Mouse (Mus musculus): ENCODE results near the gene Skida1. TPM values are rescaled to one million over a fixed set of nuclear protein-coding genes. Genes with fewer than 3 reads are reported as not detected.

Gene Skida1
- polyA plus RNA-seq (2012) = 0.92 and 1.1 TPM in 2 replicates

DNA sequence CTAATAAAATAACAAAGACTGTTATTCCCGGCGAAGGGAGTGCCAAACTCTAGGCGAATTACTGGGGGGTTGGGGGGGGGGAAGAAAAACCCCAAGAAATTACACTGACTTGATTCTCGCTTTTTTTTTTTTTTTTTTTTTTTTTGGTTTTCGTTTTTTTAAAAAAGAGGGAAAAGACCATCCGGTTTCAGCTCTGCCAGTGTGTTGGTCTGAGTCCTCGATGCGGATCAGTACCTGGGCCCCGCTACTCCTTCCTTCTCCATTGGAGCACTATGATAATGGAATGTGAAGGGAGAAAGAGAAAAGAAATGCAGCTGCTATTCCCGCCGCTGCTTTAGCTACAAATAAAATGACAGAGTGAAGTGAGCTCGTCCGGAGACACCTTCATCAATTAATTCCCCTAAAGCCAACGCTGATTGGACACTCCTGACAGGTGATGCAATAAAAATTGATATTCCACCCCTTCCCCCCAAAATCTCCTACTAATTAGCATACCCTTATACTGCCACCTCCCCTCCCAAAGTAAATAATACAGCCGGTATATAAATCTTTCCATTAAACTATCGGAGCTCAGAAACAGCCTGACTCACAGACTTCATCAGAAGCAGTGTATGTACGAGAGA, at the start of gene Skida1:
Gene Skida1 (minus strand): TSS at position 599 of the 623 bp plus-strand sequence.
- no peak for TF ChIP-seq GATA1 (IDR thresholded peaks at IDR 0.05; ENCODE audit: low read length)

DNA sequence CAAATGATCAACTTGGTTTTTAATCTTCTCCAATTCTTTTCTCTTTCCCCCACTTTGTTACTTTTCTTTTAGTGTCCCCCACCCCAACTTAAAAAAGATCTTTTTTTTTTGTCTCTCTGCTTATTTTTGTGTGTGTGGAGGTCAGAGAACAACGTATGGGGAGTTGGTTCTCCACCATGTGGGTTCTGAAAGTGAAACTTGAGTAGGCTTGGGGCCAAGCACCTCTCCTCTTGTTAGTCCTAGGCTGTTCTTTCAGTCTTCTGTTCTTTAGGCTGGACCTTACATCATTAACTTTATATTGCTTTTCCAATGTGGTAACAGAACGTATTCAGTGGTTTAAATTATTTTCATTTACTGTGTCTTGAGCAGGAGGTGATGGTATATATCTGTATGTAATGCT, 47.0 kb upstream of the Skida1 start:
- TF ChIP-seq GATA1 (IDR thresholded peaks at IDR 0.05; ENCODE audit: low read length) = no peak

DNA sequence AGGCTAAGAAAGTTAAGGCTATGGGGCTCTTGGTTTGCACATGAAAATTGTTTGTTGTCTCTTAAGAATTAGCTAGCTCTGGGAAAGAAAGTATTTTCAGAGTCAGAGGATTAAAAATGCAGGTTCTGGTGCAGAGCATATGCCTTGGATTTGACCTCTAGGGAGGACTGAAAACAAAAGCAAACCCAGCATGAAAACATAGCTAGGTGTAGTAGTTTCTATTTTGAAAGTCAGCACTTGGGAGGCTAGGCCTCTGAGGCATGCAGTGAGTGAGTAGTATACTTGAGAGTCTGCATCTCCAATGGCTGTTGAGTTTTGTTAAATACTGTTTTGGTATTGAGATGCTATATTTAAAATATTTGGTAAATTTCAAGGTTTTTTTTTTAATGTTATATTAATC, 45.5 kb upstream of the Skida1 start:
- no peak for TF ChIP-seq GATA1 (IDR thresholded peaks at IDR 0.05; ENCODE audit: low read length)

DNA sequence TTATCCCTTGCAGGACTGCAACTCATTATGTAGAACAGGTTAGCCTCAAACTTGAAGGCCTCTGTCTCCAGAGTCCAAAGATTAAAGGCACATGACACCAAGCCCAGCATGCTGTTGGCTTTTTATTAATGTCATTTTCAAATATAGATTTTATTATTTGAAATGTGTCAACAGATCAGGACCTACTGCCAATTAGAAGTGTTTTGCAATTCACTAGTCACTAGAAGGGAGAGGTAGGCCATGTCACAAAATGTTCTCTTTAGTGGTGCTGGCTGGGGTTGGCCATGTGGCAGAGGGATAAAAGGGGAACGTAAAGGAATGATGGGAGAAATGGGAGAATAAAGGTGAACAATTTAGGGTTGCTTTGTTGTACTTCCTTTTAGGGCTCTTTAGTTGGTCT, 45.0 kb upstream of the Skida1 start:
- TF ChIP-seq GATA1 (IDR thresholded peaks at IDR 0.05; ENCODE audit: low read length) = no peak

- TF ChIP-seq GATA1 (IDR thresholded peaks at IDR 0.05; ENCODE audit: low read length) = no peak
Observed at GRCm38 (mm10) chr2:18080182-18080860, 31.5 kb upstream of the Skida1 start.

GRCm38 (mm10) chr2:18071947-18072346, 23.1 kb upstream of the Skida1 start:
- TF ChIP-seq GATA1 (IDR thresholded peaks at IDR 0.05; ENCODE audit: low read length) = no peak

DNA sequence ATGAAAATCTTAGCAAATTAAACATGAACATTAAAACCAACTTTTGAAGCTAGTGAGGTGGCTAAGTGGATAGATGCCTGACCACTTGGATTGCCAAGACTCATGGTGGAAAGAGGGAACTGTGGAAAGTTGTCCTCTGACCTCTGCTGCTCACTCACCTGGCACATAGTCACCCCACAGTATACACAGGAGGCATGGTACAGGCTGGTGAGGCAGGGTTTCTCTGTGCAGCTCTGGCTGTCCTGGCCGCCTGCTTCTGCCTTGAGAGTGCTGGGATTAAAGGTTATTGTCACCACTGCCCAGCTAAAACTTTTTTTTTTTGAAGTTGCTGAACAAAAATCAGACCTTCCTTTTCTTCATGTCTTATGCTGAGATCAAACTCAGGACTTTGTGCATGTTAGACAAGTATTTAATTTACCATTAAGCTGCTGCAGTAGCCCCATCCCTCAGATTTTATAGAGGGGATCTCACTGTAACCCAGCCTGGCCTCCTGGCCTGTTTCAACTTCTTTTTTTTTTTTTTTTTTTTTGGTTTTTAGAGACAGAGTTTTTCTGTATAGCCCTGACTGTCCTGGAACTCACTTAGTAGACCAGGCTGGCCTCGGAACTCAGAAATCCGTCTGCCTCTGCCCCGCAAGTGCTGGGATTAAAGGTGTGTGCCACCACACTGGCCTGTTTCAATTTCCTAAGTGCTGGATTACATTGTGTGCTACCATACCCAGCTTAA, 19.4 kb upstream of the Skida1 start:
- no peak for TF ChIP-seq GATA1 (IDR thresholded peaks at IDR 0.05; ENCODE audit: low read length)

DNA sequence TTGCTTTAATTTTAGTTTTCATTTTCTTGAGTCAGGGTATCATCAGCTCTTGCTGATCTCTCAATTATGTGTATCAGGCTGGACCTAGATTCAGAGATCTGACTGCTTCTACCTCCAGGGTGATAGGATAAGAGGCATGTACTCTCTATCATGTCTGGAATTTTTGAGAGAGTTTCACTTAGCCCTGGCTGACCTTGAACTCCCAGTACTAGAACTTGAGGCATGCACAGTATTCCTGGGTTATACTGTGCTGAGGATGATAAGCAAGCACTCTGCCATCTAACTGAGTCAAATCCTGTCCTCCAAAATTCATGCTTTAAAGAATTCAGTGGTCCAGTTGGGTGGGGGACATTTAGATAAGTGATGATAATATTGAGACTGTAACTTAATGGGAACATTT, 17.6 kb upstream of the Skida1 start:
- no peak for TF ChIP-seq GATA1 (IDR thresholded peaks at IDR 0.05; ENCODE audit: low read length)

- TF ChIP-seq GATA1 (IDR thresholded peaks at IDR 0.05; ENCODE audit: low read length) = no peak
Observed at GRCm38 (mm10) chr2:18065708-18066030, 16.8 kb upstream of the Skida1 start.

DNA sequence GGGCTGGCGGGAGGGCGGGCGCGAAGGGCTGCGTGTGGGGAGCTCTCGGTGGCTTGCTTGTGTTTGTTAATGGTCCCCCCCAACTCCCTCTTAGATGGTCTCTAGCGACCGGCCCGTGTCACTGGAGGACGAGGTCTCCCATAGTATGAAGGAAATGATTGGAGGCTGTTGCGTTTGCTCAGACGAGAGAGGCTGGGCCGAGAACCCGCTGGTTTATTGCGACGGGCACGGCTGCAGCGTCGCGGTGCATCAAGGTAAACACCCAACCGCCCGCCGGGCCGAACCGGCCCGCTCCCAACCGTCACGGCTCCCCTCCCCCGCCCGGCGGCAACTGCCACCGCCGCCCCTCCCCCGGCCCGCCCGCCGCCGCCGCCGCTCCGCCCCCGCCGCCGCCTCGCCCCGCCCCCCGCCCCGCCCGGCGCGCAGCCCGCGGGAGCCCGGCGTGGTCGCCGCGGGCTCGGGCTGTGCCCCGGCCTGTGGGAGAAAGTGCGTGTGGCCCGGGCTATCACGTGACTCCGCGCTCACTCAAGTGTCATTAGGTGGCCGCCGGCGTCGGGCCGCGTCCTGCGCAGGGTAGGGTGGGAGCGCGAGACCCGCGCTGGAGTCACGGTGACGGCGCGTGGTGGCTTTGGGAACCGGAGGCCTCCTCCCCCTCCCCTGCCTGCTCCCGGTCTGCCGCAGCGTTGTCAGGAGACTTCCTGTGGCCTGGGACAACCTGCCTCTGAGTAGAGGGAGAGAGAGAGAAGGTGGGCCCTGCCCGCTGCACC, 16.3 kb upstream of the Skida1 start:
- TF ChIP-seq GATA1 (IDR thresholded peaks at IDR 0.05; ENCODE audit: low read length) = no peak

GRCm38 (mm10) chr2:18064356-18064858, 15.6 kb upstream of the Skida1 start:
- no peak for TF ChIP-seq GATA1 (IDR thresholded peaks at IDR 0.05; ENCODE audit: low read length)

DNA sequence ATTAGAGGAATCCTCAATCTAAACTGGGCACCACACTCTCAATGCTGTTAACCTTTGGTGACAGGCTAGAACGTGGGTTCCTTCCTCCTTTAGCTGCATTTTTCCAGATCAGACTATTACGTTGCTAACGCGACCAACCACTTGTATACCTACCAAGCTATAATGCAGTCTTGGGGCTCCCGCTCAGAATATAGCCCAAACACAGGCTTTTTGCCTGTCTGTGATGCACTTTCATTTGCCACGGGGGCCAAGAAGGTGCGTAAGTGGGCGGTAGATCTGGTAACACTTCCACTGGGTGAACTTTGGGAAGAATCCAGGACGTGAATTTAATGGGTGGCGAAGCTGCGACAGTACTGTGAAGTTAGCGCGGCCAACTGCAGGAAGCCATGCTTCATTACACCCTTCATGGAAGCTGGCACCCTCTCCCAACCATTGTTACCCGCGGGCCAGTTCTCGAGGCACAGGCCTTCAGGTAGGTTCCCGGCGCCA, 15.0 kb upstream of the Skida1 start:
- no peak for TF ChIP-seq GATA1 (IDR thresholded peaks at IDR 0.05; ENCODE audit: low read length)

DNA sequence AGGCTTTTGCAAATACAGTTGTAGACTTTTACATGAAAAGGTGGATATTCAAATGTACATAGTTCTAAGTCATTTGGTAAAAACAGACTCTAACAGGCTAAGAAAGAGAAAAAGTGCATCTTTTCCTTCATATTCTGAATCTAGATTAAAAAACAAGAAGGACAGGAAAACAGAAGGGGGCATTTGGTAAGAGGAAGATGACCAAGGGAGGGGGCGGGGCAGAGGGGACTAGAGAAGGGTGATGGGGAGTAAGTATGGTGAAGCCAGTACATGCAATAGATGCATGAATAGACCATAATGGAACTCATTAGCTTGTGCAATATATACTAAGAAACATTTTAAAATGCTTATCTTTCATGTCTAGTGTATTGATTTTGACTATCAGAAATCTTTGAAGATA, 11.5 kb upstream of the Skida1 start:
- no peak for TF ChIP-seq GATA1 (IDR thresholded peaks at IDR 0.05; ENCODE audit: low read length)

- TF ChIP-seq GATA1 (IDR thresholded peaks at IDR 0.05; ENCODE audit: low read length) = no peak
Observed at GRCm38 (mm10) chr2:18059891-18060290, 11.0 kb upstream of the Skida1 start.

DNA sequence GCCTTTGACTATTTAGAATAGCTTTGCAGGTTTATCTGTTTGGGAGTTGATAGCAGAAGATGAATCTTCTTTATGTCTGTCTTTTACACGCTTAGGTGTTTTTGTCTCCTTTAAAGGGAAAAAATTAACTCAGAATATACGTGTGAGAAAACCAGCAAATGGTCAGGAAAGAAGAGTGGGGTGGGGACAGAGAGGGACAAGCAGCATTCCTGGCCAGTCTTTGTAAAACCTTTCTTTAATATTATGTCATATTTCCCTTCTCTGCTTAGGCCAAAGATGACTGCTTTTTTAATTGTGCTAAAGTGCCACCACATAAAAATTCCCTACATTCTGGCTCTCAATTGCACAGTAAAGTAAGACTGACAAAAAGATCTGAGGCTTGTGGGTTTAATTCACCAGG, 10.2 kb upstream of the Skida1 start:
- no peak for TF ChIP-seq GATA1 (IDR thresholded peaks at IDR 0.05; ENCODE audit: low read length)

All from G1E-ER4 (cell line).